Mouse (Mus musculus) lung, postnatal 25 days (tissue): ENCODE results near the gene Rab14.

ENCODE experiments used
- DNase-seq: peaks from one replicate; pipeline ENCODE4 v3.0.0; 2022; ENCODE audit warnings: low spot score

Gene Rab14

GRCm38 (mm10) chr2:35200898-35201668 is at the start of gene Rab14:
Rab14 (minus strand) TSS chr2:35201120.
- peak; percentile 100 for DNase-seq

DNA sequence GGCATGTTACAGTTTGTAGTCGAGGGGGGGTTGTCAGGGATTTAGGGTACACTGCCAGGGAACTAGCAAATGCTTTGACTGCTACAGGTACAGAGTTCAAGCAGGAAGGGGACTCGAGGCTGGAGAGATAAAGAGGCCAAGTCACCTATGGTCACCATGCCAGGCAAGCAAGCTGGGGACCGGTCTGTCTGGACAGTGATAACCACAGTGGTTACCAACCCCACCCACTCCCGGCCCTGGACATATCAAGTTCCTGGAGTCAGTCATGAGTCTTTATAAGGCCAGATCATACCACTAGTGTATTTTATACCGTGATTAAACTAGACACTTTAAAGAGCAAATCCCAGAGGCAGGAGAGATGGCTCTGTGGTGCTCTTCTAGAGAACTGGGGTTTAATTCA is 46.8 kb upstream of the Rab14 start:
- DNase-seq = no peak

- DNase-seq = no peak
Observed at GRCm38 (mm10) chr2:35244241-35244640, 43.3 kb upstream of the Rab14 start.

- no peak for DNase-seq
Observed at GRCm38 (mm10) chr2:35235021-35235420, 34.1 kb upstream of the Rab14 start.

GRCm38 (mm10) chr2:35233898-35234297 is 33.0 kb upstream of the Rab14 start:
- DNase-seq = no peak

DNA sequence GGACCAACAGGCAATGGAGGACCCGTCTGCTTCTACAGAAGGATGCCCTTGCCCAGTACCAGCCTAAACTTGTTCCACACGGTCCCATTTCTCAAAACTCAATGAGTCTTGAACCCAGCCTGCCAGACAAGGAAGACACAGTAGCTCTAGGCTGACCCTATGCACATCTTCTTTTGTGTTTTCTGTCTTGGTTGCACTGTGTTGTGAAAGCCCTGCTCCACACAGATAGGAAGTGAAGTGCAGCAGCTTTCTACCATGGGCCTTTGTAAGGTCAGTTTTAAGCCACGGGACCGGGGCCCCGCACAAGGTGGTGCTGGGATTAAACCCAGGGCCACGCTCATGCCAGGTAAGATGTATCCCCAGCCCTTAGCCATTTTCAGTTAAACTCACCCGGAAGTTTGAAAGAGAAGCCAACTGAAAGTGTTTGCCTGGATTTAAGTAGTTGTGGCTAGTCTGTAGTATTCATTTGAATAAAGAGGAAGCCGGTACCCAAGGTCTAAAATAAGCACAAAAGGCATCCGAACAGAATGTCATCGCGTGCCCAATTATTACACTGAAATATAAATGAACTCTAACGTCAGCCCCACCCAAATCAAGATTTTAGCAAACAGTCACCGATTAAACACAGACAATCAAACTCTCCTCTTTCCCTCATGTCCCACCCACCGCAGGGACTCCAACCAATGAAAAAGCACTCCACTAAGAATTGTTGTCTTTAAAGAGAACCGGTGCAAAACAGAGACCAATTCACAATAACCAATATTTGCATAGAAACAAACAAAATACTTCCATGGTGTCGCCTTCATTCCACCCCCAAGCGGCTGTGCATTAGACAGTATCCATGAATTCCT is 31.9 kb upstream of the Rab14 start:
- DNase-seq = no peak

GRCm38 (mm10) chr2:35231871-35232270 is 31.0 kb upstream of the Rab14 start:
- DNase-seq = peak; percentile 70

GRCm38 (mm10) chr2:35230215-35230614 is 29.3 kb upstream of the Rab14 start:
- peak; percentile 11 for DNase-seq

DNA sequence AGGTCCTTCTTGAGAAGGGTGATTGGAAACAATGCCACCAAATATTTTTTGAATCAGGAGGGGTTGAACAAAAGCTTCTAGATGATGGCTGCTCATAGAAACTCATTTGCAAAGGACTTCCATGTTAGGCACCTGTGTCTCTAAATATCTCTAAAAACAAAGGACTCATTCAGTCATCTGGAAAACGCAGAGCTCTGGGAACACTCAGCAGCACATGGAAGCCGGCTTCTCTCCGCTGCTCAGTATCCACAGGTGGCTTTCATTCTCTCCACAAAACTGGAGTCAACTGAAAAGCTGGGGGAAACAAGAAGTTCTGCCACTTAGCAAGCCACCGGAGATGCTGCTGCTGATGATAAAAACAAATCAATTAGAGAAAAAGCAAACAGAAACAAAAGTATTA is 27.2 kb upstream of the Rab14 start:
- no peak for DNase-seq

- DNase-seq = no peak
Observed at GRCm38 (mm10) chr2:35224285-35224684, 23.4 kb upstream of the Rab14 start.

DNA sequence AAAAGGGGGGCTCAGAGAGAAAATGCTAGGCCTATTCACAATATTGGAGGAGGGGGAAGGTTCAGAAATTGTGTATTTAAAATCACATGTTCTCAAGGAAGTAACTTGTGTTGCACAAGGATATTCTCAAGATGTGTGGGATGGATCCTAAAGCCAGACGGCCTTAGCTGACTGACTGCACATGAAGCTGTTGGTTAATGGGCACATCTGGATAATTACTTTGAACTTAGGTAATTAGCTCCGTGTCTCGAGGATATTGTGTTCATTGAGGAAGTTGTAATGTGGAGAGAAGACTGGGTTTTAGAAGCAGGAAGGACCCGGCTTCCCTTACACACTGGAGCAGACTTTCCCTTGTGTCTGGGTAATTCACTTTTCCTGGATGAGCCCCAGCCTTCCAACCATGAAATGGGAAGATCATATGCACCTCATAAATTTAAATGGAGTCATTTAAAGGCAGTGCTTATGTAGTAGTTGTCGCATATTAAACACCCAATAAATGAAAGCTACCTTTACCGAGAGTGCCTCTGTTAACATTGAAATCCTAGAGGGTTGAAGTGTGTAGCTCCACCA is 22.0 kb upstream of the Rab14 start:
- DNase-seq = no peak

DNA sequence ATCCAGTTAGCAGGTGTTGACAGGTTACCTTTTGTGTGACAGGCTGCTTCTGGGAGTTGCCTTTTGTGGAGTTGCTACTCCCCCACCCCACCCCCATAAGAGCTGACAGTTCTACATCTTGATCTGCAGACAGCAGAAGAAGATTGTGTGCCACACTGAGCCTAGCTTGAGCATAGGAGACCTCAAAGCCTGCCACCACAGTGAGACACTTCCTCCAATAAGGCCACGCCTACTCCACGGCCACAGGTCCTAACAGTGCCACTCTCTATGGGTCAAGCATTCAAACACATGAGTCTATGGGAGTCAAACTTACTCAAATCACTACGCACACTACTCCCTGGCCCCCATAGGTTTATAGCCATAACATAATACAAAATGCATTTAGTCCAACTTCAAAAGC is 17.8 kb upstream of the Rab14 start:
- DNase-seq = no peak

GRCm38 (mm10) chr2:35216701-35217100 is 15.8 kb upstream of the Rab14 start:
- no peak for DNase-seq

- no peak for DNase-seq
Observed at GRCm38 (mm10) chr2:35215363-35215762, 14.4 kb upstream of the Rab14 start.

GRCm38 (mm10) chr2:35214881-35215358 is 14.0 kb upstream of the Rab14 start:
- DNase-seq = peak; percentile 87

- DNase-seq = no peak
Observed at GRCm38 (mm10) chr2:35213345-35213910, 12.5 kb upstream of the Rab14 start.

DNA sequence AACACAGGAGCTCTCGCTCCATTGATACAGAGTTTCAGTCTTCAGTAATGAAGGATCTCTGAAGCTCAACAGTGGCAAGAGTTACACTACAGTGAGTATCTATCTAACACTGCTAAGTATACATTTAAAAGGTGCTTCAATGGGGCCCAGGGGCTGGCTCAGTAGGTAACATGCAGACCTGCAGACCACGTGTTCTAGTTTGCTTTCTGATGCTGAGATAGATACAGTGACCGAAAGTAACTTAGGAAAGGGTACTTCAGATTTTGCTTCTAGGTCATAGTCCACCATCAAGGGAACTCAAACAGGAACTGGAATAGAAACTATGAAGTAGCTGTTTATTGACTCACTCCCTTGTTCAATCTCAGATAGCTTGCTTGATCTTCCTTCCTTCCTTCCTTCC is 10.8 kb upstream of the Rab14 start:
- DNase-seq = no peak

GRCm38 (mm10) chr2:35208931-35209665 is 8.2 kb upstream of the Rab14 start:
- DNase-seq = peak; percentile 21

GRCm38 (mm10) chr2:35208054-35208453 is 7.1 kb upstream of the Rab14 start:
- no peak for DNase-seq

GRCm38 (mm10) chr2:35206761-35207160 is 5.8 kb upstream of the Rab14 start:
- no peak for DNase-seq

GRCm38 (mm10) chr2:35203729-35204128 is 2.8 kb upstream of the Rab14 start:
- DNase-seq = no peak
